Mouse (Mus musculus): ENCODE measurements around the gene Zfp260. TPM values are rescaled to one million over a fixed set of nuclear protein-coding genes. Genes with fewer than 3 reads are reported as not detected.

The Zfp260 gene
- 138 and 146 TPM in 2 replicates for polyA plus RNA-seq (2016; fragmentation: Nextera tagmentation; extraction: Ambion mirVana)

GRCm38 (mm10) chr7:30094646-30095429 is at the start of gene Zfp260:
Gene Zfp260, plus strand, starts transcription at chr7:30094777.
- H3K9ac ChIP-seq (replicated peaks): peak within 1 kb of the TSS; percentile 88
- H3K36me3 ChIP-seq: peaks cover 24% of the 10 kb centered on the region
- H3K27me3 ChIP-seq: no peaks in the 10 kb centered on the region
- ATAC-seq (ENCODE audit: insufficient number of reproducible peaks, insufficient read depth, low FRiP score, low TSS enrichment, low read depth): peak; percentile 77
- H3K4me3 ChIP-seq (replicated peaks): peak within 1 kb of the TSS; percentile 57
- H3K27ac ChIP-seq: peak within 1 kb of the TSS; percentile 98
- no peaks in the 10 kb centered on the region for H3K9me3 ChIP-seq
- peaks cover 16% of the 10 kb centered on the region for H3K4me1 ChIP-seq (replicated peaks)
- peak within 1 kb of the TSS; percentile 70 for H3K4me2 ChIP-seq
- under 1% methylated on average over 26 of the region's 26 CpGs for WGBS

GRCm38 (mm10) chr7:30048126-30048525 is 46.5 kb upstream of the Zfp260 start:
- no peak overlapping the region for H3K4me3 ChIP-seq (replicated peaks)
- no peak overlapping the region for H3K27ac ChIP-seq
- WGBS: 96% methylated on average over 4 of the region's 4 CpGs
- H3K27me3 ChIP-seq: no peaks in the 10 kb centered on the region
- H3K4me2 ChIP-seq: no peak overlapping the region
- ATAC-seq (ENCODE audit: insufficient number of reproducible peaks, insufficient read depth, low FRiP score, low TSS enrichment, low read depth): no peak
- H3K4me1 ChIP-seq (replicated peaks): peaks cover 8% of the 10 kb centered on the region
- no peaks in the 10 kb centered on the region for H3K9me3 ChIP-seq
- H3K9ac ChIP-seq (replicated peaks): no peak overlapping the region
- H3K36me3 ChIP-seq: no peaks in the 10 kb centered on the region

- no peaks in the 10 kb centered on the region for H3K27me3 ChIP-seq
- under 1% methylated on average over 40 of the region's 40 CpGs for WGBS
- H3K27ac ChIP-seq: peak within 1 kb of the TSS; percentile 88
- H3K4me1 ChIP-seq (replicated peaks): peaks cover 15% of the 10 kb centered on the region
- H3K36me3 ChIP-seq: peaks cover 11% of the 10 kb centered on the region
- H3K9ac ChIP-seq (replicated peaks): peak within 1 kb of the TSS; percentile 81
- peak; percentile 96 for ATAC-seq (ENCODE audit: insufficient number of reproducible peaks, insufficient read depth, low FRiP score, low TSS enrichment, low read depth)
- H3K4me3 ChIP-seq (replicated peaks): peak within 1 kb of the TSS; percentile 74
- no peaks in the 10 kb centered on the region for H3K9me3 ChIP-seq
- peak within 1 kb of the TSS; percentile 78 for H3K4me2 ChIP-seq
Measured at GRCm38 (mm10) chr7:30050882-30051548, 43.6 kb upstream of the Zfp260 start, which contains the start of gene Zfp14. Gene Zfp14, minus strand, starts transcription at chr7:30051380.

GRCm38 (mm10) chr7:30053591-30053990 is 41.0 kb upstream of the Zfp260 start:
- 8% methylated on average over 3 of the region's 3 CpGs for WGBS
- H3K9me3 ChIP-seq: no peaks in the 10 kb centered on the region
- ATAC-seq (ENCODE audit: insufficient number of reproducible peaks, insufficient read depth, low FRiP score, low TSS enrichment, low read depth): no peak
- peaks cover 15% of the 10 kb centered on the region for H3K4me1 ChIP-seq (replicated peaks)
- no peak overlapping the region for H3K9ac ChIP-seq (replicated peaks)
- no peak overlapping the region for H3K4me3 ChIP-seq (replicated peaks)
- H3K27me3 ChIP-seq: no peaks in the 10 kb centered on the region
- no peak overlapping the region for H3K4me2 ChIP-seq
- peaks cover 30% of the 10 kb centered on the region for H3K36me3 ChIP-seq
- peak overlapping the region; percentile 41; the same call in 1 of the 2 replicates for H3K27ac ChIP-seq

- WGBS: 81% methylated on average over 6 of the region's 6 CpGs
- Histone ChIP-seq H3K36me3 (peaks cover 80% of the 10 kb centered on the region), H3K27ac (no peak overlapping the region)
Measured at GRCm38 (mm10) chr7:30060341-30060740, 34.2 kb upstream of the Zfp260 start.

GRCm38 (mm10) chr7:30062478-30062877 is 32.1 kb upstream of the Zfp260 start:
- H3K4me2 ChIP-seq: no peak overlapping the region
- WGBS: 85% methylated on average over 5 of the region's 5 CpGs
- no peaks in the 10 kb centered on the region for H3K27me3 ChIP-seq
- H3K4me3 ChIP-seq (replicated peaks): no peak overlapping the region
- no peak overlapping the region for H3K9ac ChIP-seq (replicated peaks)
- ATAC-seq (ENCODE audit: insufficient number of reproducible peaks, insufficient read depth, low FRiP score, low TSS enrichment, low read depth): no peak
- H3K4me1 ChIP-seq (replicated peaks): no peaks in the 10 kb centered on the region
- H3K36me3 ChIP-seq: peaks cover 73% of the 10 kb centered on the region
- H3K27ac ChIP-seq: no peak overlapping the region
- H3K9me3 ChIP-seq: no peaks in the 10 kb centered on the region

More at GRCm38 (mm10) chr7:30060341-30060740, 34.2 kb upstream of the Zfp260 start:
- ATAC-seq (ENCODE audit: insufficient number of reproducible peaks, insufficient read depth, low FRiP score, low TSS enrichment, low read depth): no peak
- no peak overlapping the region for H3K4me3 ChIP-seq (replicated peaks)
- H3K27me3 ChIP-seq: no peaks in the 10 kb centered on the region
- H3K9ac ChIP-seq (replicated peaks): no peak overlapping the region
- H3K4me1 ChIP-seq (replicated peaks): no peaks in the 10 kb centered on the region
- no peak overlapping the region for H3K4me2 ChIP-seq
- H3K9me3 ChIP-seq: no peaks in the 10 kb centered on the region

GRCm38 (mm10) chr7:30064622-30065021 is 30.0 kb upstream of the Zfp260 start:
- Histone ChIP-seq H3K9me3 (no peaks in the 10 kb centered on the region), H3K4me3 (replicated peaks) (no peak overlapping the region), H3K4me1 (replicated peaks) (no peaks in the 10 kb centered on the region), H3K27me3 (no peaks in the 10 kb centered on the region), H3K27ac (no peak overlapping the region), H3K4me2 (no peak overlapping the region), H3K36me3 (peaks cover 68% of the 10 kb centered on the region), H3K9ac (replicated peaks) (no peak overlapping the region)
- 83% methylated on average over 5 of the region's 5 CpGs for WGBS
- no peak; the same call in 1 of the 2 replicates for ATAC-seq (ENCODE audit: insufficient number of reproducible peaks, insufficient read depth, low FRiP score, low TSS enrichment, low read depth)

GRCm38 (mm10) chr7:30072146-30073028 is 22.2 kb upstream of the Zfp260 start, which contains the start of gene Zfp82:
Gene Zfp82, minus strand, starts transcription at chr7:30072900.
- H3K36me3 ChIP-seq: peaks cover 44% of the 10 kb centered on the region
- no peaks in the 10 kb centered on the region; the same call in 1 of the 2 replicates for H3K4me1 ChIP-seq (replicated peaks)
- H3K27ac ChIP-seq: peak within 1 kb of the TSS; percentile 76
- peak; percentile 85 for ATAC-seq (ENCODE audit: insufficient number of reproducible peaks, insufficient read depth, low FRiP score, low TSS enrichment, low read depth)
- no peaks in the 10 kb centered on the region for H3K9me3 ChIP-seq
- H3K9ac ChIP-seq (replicated peaks): peak within 1 kb of the TSS; percentile 72
- under 1% methylated on average over 50 of the region's 50 CpGs for WGBS
- H3K4me3 ChIP-seq (replicated peaks): peak within 1 kb of the TSS; percentile 81
- no peaks in the 10 kb centered on the region for H3K27me3 ChIP-seq
- H3K4me2 ChIP-seq: peak within 1 kb of the TSS; percentile 93

- no peak overlapping the region for H3K4me2 ChIP-seq
- H3K4me3 ChIP-seq (replicated peaks): no peak overlapping the region
- no peak overlapping the region for H3K9ac ChIP-seq (replicated peaks)
- WGBS: 88% methylated on average over 9 of the region's 9 CpGs
- H3K27ac ChIP-seq: no peak overlapping the region
- no peak for ATAC-seq (ENCODE audit: insufficient number of reproducible peaks, insufficient read depth, low FRiP score, low TSS enrichment, low read depth)
- H3K4me1 ChIP-seq (replicated peaks): peaks cover 20% of the 10 kb centered on the region
- peaks cover 56% of the 10 kb centered on the region for H3K36me3 ChIP-seq
- 0 out of 2 replicates have a peak, but pooled peaks cover 3% of the 10 kb centered on the region for H3K9me3 ChIP-seq
- no peaks in the 10 kb centered on the region for H3K27me3 ChIP-seq
Measured at GRCm38 (mm10) chr7:30086524-30086923, 8.1 kb upstream of the Zfp260 start.

- Histone ChIP-seq H3K27ac (no peak overlapping the region), H3K4me3 (replicated peaks) (peak overlapping the region; percentile 59), H3K36me3 (peaks cover 27% of the 10 kb centered on the region), H3K9me3 (0 out of 2 replicates have a peak, but pooled peaks cover 3% of the 10 kb centered on the region), H3K4me2 (peak overlapping the region; percentile 72), H3K4me1 (replicated peaks) (peaks cover 26% of the 10 kb centered on the region), H3K27me3 (no peaks in the 10 kb centered on the region), H3K9ac (replicated peaks) (peak overlapping the region; percentile 73)
- WGBS: 16% methylated on average over 6 of the region's 6 CpGs
- ATAC-seq (ENCODE audit: insufficient number of reproducible peaks, insufficient read depth, low FRiP score, low TSS enrichment, low read depth): no peak
Measured at GRCm38 (mm10) chr7:30089405-30089804, 5.2 kb upstream of the Zfp260 start.
